Mouse (Mus musculus): ENCODE measurements around the gene Rbfox1. TPM values are rescaled to one million over a fixed set of nuclear protein-coding genes. Genes with fewer than 3 reads are reported as not detected.
A peak's percentile ranks its signal among the peaks of the same experiment; 100 is the strongest.

Rbfox1 gene
- total RNA-seq, 2 experiments from 2014 or later: 323 to 338 TPM

GRCm38 (mm10) chr16:7139480-7139879 is 1254.3 kb downstream of the Rbfox1 start:
- no peak for DNase-seq (ENCODE audit: low spot score in 2 of 2)
- intact Hi-C loops (cut with DNase I): no loop called here

- intact Hi-C loops (cut with DNase I): no loop called here
- DNase-seq (ENCODE audit: low spot score in 2 of 2): no peak
These were observed 1255.8 kb downstream of the Rbfox1 start for GRCm38 (mm10) chr16:7140909-7141308.

DNA sequence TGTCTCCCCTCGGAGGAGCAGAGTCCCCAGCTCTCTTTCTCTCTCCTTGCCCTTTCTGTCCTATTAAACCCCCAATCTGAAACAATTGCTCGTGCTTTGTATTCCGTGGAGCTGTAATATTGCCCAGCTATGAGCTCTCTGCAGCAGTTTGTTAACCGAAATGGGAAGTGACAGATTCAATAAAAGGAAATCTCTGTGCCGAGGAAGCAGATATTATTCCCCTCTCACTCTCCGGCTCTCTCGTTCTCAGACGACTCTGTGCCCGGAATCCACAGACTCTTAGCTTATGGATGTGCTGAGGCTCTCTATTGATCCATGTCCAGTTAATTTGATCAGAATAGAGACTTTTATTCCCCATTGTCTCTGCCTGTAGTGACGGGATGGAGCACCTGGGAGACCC is 1260.3 kb downstream of the Rbfox1 start:
- intact Hi-C loops (cut with DNase I): no loop called here
- DNase-seq (ENCODE audit: low spot score in 2 of 2): no peak

GRCm38 (mm10) chr16:7146454-7146853 is 1261.3 kb downstream of the Rbfox1 start:
- no peak for DNase-seq (ENCODE audit: low spot score in 2 of 2)

DNA sequence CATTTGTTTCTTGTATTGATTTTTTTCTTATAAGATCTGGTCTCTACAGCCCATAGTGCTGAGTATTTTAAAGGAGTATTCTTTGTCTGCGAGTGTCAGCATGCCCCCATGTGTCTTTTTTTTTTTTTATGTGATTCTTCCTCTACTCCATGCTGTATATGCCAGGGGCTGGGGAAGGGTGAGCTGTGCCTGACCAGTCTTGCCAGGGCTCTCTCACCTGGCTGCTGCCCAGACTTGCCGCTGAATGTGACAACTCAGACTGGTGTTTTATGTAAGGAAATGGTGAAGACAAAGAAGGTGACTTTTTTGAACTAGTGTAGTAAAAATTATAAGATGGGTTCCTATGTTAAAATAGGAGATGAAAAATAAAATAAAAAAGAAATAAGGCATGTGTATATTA is 1262.7 kb downstream of the Rbfox1 start:
- no peak for DNase-seq (ENCODE audit: low spot score in 2 of 2)
- intact Hi-C loops (cut with DNase I): no loop called here

More at GRCm38 (mm10) chr16:7146454-7146853, 1261.3 kb downstream of the Rbfox1 start:
- intact Hi-C loops (cut with DNase I): no loop called here

- intact Hi-C loops (cut with DNase I): no loop called here
These were observed 1264.1 kb downstream of the Rbfox1 start for GRCm38 (mm10) chr16:7149106-7149899.

DNA sequence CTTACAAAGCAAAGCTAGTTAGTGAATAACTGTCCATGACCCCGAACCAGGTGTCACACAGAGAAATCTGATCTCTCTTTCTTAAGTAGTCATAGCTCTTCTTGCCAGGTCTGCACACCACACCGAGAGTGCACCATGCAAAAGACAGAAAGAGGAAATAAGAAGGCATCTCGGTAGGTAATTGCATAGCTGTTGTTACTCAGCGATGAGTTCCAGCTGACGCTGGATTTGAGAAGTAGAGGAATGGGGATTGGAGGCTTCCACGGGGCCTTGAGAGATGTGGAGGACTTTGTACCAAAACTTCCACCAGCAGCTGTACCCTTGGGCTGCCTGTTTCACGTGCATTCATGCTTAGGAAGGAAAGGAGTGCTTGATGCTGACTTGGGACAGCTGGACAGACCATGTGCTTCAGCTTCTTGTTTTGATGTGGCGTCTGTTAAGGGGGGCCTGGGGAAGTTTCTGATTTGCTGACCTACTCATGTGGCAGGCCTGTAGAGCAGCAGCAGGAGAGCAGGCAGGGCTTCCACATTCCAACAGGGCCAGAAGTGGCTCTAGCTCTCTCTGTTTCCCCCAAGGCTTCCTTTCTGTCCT is 1265.1 kb downstream of the Rbfox1 start:
- intact Hi-C loops (cut with DNase I): no loop called here
- DNase-seq (ENCODE audit: low spot score in 2 of 2): no peak

More at GRCm38 (mm10) chr16:7149106-7149899, 1264.1 kb downstream of the Rbfox1 start:
- DNase-seq (ENCODE audit: low spot score in 2 of 2): no peak

- DNase-seq (ENCODE audit: low spot score in 2 of 2): no peak
- intact Hi-C loops (cut with DNase I): no loop called here
These were observed 1267.2 kb downstream of the Rbfox1 start for GRCm38 (mm10) chr16:7152401-7152800.

GRCm38 (mm10) chr16:7154671-7155070 is 1269.5 kb downstream of the Rbfox1 start:
- intact Hi-C loops (cut with DNase I): no loop called here
- no peak for DNase-seq (ENCODE audit: low spot score in 2 of 2)

GRCm38 (mm10) chr16:7158856-7159826 is 1274.0 kb downstream of the Rbfox1 start:
- DNase-seq (ENCODE audit: low spot score in 2 of 2): no peak
- intact Hi-C loops (cut with DNase I): no loop called here

DNA sequence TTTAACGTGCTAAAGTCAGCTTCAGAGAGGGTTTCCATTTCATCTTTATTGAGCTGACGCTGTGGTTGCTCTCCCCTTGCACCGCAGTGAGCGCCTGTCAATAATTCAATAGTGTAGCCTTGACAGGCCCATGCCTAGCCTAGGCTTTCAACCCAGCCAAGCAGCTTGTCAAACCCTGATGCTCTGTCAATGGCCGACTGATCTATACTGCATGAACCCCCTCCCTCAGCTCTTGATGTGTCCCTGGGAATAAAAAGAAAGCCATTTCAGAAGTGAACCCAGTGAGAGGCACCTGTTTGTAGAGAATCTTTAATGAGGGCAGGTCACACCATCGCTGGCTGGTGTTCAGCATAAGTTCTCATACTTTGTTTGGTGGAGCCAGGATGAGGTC is 1274.7 kb downstream of the Rbfox1 start:
- DNase-seq (ENCODE audit: low spot score in 2 of 2): no peak
- intact Hi-C loops (cut with DNase I): no loop called here

- intact Hi-C loops (cut with DNase I): no loop called here
- no peak for DNase-seq (ENCODE audit: low spot score in 2 of 2)
These were observed 1277.0 kb downstream of the Rbfox1 start for GRCm38 (mm10) chr16:7162168-7162567.

DNA sequence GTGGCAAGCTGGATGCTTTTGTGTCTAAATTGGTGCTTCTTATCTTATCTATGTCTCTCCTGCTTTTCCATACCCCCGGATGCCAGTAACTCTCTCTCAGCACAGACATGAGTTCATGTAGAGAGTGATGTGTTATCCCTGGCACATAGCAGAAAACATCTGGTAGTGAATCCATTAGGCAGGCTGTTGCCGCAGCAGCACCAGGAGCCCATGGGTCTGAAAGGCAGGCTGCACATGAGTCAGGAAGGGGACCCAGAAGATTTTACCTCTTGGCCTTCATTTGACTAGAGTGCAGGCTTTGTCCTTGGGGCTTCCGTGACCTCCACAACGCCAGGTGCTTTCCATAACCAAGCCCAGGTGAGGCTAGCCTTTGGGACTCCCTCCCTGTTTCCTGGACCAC is 1278.5 kb downstream of the Rbfox1 start:
- intact Hi-C loops (cut with DNase I): no loop called here
- DNase-seq (ENCODE audit: low spot score in 2 of 2): no peak

- no peak for DNase-seq (ENCODE audit: low spot score in 2 of 2)
- intact Hi-C loops (cut with DNase I): no loop called here
These were observed 1279.1 kb downstream of the Rbfox1 start for GRCm38 (mm10) chr16:7164153-7164737.

- no peak for DNase-seq (ENCODE audit: low spot score in 2 of 2)
- intact Hi-C loops (cut with DNase I): no loop called here
These were observed 1290.8 kb downstream of the Rbfox1 start for GRCm38 (mm10) chr16:7175960-7176359.

DNA sequence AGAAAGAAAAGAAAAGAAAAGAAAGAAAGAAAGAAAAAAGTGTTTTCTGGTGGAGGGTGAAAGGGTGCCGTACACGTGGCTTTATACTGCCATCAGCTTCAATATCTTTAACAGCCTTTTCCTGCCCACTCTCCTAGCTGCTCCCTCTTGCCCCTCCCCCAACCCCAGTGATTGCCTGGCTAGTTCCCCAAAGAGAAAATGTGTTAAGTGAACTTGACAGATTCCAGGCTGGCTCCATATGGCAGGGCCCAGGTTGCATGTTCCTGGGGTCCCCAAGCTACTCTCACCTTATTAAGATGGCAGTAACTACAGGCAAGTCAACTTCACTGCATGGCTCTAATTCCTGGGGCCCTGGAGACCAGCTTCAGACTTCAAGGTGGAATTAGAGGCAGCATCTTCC is 1302.6 kb downstream of the Rbfox1 start:
- DNase-seq (ENCODE audit: low spot score in 2 of 2): no peak
- intact Hi-C loops (cut with DNase I): no loop called here

GRCm38 (mm10) chr16:7193535-7193934 is 1308.4 kb downstream of the Rbfox1 start:
- intact Hi-C loops (cut with DNase I): no loop called here
- DNase-seq (ENCODE audit: low spot score in 2 of 2): peak; percentile 60 to 75

DNA sequence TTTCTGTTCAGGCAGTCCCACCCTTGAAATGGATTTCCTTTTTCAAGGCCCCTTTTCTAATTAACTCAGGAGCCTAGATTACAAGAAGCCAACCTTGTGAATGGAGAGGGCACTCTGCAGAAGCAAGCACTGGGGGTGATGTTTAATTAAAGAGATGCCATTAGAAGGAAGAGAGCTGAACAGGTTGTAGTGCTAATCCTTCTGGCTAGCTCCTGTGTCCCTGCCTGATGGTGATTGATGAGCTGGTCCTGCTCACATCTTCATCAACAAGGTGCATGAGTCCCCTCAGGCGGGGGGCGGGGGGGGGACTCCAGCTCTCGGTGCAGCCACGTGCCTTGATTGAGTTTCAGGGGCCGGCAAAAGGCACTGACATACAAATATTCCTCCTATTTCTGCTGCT is 1312.8 kb downstream of the Rbfox1 start:
- no peak for DNase-seq (ENCODE audit: low spot score in 2 of 2)
- intact Hi-C loops (cut with DNase I): no loop called here

DNA sequence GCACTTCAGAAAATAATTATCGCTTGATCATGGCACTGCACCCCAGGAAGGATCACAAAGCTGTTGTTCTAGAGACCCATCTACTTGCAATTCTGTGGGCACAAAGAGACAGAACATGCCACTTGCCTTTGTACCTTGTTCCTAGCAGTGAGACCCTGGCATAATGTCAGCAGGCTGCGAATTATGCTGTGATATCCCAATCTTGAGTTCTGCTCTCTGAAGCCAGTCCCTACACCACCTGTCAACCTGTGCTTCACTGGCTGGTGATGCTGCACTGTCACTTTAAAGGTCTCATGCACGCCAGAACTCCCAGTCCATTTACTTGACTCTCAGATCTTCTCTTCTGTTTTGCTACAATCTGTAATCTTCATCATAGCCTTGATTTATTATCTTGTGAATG is 1315.1 kb downstream of the Rbfox1 start:
- no peak for DNase-seq (ENCODE audit: low spot score in 2 of 2)
- intact Hi-C loops (cut with DNase I): no loop called here

DNA sequence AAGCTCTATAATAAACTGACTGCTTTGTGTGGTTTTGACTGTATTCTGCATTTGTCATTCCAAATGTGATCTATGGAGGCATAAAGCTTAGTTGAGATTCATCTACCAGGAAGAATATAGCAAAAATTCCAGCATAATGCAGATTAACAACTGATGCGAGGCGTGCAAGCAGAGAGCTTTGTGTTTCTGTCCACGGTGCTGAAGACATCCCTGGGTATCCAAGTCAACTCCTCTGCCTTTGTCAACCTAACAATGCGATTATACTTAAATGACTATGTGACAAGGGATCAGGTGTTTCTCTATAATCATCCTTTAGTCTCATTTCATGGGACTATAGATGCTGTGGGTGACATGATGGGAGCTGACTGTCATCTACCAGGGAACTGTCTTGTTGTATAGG is 1316.7 kb downstream of the Rbfox1 start:
- DNase-seq (ENCODE audit: low spot score in 2 of 2): no peak
- intact Hi-C loops (cut with DNase I): no loop called here

All from left cerebral cortex, postnatal 36 days (tissue).